Mouse (Mus musculus) kidney, postnatal 0 days (tissue): ENCODE results near the gene Rab1b. TPM values are rescaled to one million over a fixed set of nuclear protein-coding genes. Genes with fewer than 3 reads are reported as not detected.
"Not testable (repeated sequence)": the region's sequence is repeated elsewhere in the genome, so short reads cannot be mapped to it uniquely, and the experiment has no call there.

Experiments
- ATAC-seq: fragments of 200-750 bp; cut with Nextera tagmentation; replicated peaks from 2 replicates; pipeline ENCODE4 v1.8.0; 2017; ENCODE audit warnings: low read depth, moderate number of reproducible peaks, moderate TSS enrichment, moderate library complexity; ENCODE audit not compliant: low FRiP score
- DNase-seq: peaks from one replicate; pipeline ENCODE4 v3.0.0-alpha.2; 2016; ENCODE audit warnings: low spot score
- H3K27ac ChIP-seq: fragments of 300-500 bp; sonication (generic); 2 replicates; pipeline ENCODE4 v1.5.1; 2014; ENCODE audit warnings: mild to moderate bottlenecking
- H3K27me3 ChIP-seq: fragments of 300-500 bp; sonication (generic); 2 replicates; pipeline ENCODE4 v1.6.1; 2014; ENCODE audit warnings: low read length, mixed read lengths; ENCODE audit not compliant: insufficient read depth
- H3K36me3 ChIP-seq: fragments of 300-500 bp; sonication (generic); 2 replicates; pipeline ENCODE4 v1.6.1; 2014; ENCODE audit warnings: low read length, mixed read lengths; ENCODE audit not compliant: insufficient read depth
- H3K4me1 ChIP-seq: fragments of 300-500 bp; sonication (generic); replicated peaks from 2 replicates; pipeline ENCODE4 v1.6.1; 2014; ENCODE audit warnings: antibody characterized with exemption, low read length, mixed read lengths; ENCODE audit not compliant: insufficient read depth
- H3K4me2 ChIP-seq: fragments of 300-500 bp; sonication (generic); 2 replicates; pipeline ENCODE4 v1.6.1; 2014; ENCODE audit warnings: mild to moderate bottlenecking, low read length, moderate library complexity, mixed read lengths
- H3K4me3 ChIP-seq: fragments of 300-500 bp; sonication (generic); replicated peaks from 2 replicates; pipeline ENCODE4 v1.5.1; 2014; ENCODE audit warnings: low read depth, low read length
- H3K9ac ChIP-seq: fragments of 300-500 bp; sonication (generic); 2 replicates; pipeline ENCODE4 v1.6.1; 2014; ENCODE audit warnings: low read depth, low read length
- H3K9me3 ChIP-seq: fragments of 300-500 bp; sonication (generic); replicated peaks from 2 replicates; pipeline ENCODE4 v1.6.1; 2016; ENCODE audit warnings: low read length, inconsistent platforms, mixed read lengths
- CTCF ChIP-seq: IDR thresholded peaks from 2 replicates; pipeline ENCODE4 v1.5.1; 2016; ENCODE audit warnings: antibody characterized with exemption, low read depth, mild to moderate bottlenecking, moderate library complexity
- WGBS: fragments of 180-500 bp; shearing (Covaris S2); extraction: QIAGEN DNeasy Blood & Tissue Kit; methylation state at CpG from one replicate; pipeline ENCODE4 v1.1.7; 2014; 5-methylcytosine and 5-hydroxymethylcytosine counted together
- polyA plus RNA-seq: library from polyadenylated mRNA; unstranded; fragments of >200 nt; fragmentation: Nextera tagmentation; extraction: Ambion mirVana; gene quantifications from 2 replicates; pipeline ENCODE4 v1.2.1, GENCODE M21; 2015

Gene Rab1b
- 270 and 284 TPM in 2 replicates for polyA plus RNA-seq

GRCm38 (mm10) chr19:5106731-5107191 is at the start of gene Rab1b:
TSS of gene Rab1b (minus strand) at chr19:5107072.
- peak within 1 kb of the TSS; percentile 88 for H3K27ac ChIP-seq
- H3K4me2 ChIP-seq, result peak within 1 kb of the TSS; percentile 76
- ATAC-seq (peak; percentile 86), DNase-seq (peak; percentile 99)
- H3K4me1 ChIP-seq, result peaks cover 10% of the 10 kb centered on the region
- peak within 1 kb of the TSS; percentile 80 for H3K9ac ChIP-seq
- no peak for TF ChIP-seq CTCF
- peak within 1 kb of the TSS; percentile 65 for H3K4me3 ChIP-seq
- H3K27me3 ChIP-seq, result no peaks in the 10 kb centered on the region
- H3K9me3 ChIP-seq, result no peaks in the 10 kb centered on the region
- peaks cover 46% of the 10 kb centered on the region for H3K36me3 ChIP-seq
- WGBS, result under 1% methylated on average over 40 of the region's 46 CpGs

GRCm38 (mm10) chr19:5152261-5152660 is 45.4 kb upstream of the Rab1b start:
- peaks cover 18% of the 10 kb centered on the region for H3K36me3 ChIP-seq
- ATAC-seq (no peak), DNase-seq (no peak)
- 93% methylated on average over 6 of the region's 6 CpGs for whole genome bisulfite sequencing
- TF ChIP-seq CTCF, result no peak
- H3K9me3 ChIP-seq, result no peaks in the 10 kb centered on the region
- H3K27me3 ChIP-seq, result no peaks in the 10 kb centered on the region
- no peak overlapping the region for H3K9ac ChIP-seq
- no peaks in the 10 kb centered on the region for H3K4me1 ChIP-seq
- H3K4me2 ChIP-seq, result no peak overlapping the region
- H3K27ac ChIP-seq, result no peak overlapping the region
- no peak overlapping the region for H3K4me3 ChIP-seq

DNA sequence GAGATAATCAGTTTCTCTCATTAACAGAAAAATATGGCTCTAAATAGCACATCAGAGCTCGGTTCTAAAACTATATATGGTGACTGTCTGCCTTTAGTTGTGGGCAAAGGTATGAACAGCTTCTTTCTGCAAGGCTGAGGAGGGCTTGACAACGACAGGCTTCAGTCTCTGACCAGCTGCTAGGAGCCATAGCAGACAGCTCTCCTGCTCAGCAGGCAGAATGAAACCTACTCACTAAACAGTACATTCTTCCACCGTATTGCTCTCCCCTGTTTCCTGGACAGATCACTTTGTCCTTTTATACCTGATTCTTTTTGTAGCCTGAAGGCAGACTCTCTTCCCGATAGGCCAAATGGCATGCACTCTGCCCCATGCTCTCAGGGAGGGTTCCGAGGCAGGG is 44.9 kb upstream of the Rab1b start:
- no peak overlapping the region for H3K9ac ChIP-seq
- peaks cover 18% of the 10 kb centered on the region for H3K36me3 ChIP-seq
- no peak overlapping the region for H3K27ac ChIP-seq
- 89% methylated on average over 5 of the region's 5 CpGs for WGBS
- no peak overlapping the region for H3K4me2 ChIP-seq
- H3K27me3 ChIP-seq, result no peaks in the 10 kb centered on the region
- H3K4me1 ChIP-seq, result no peaks in the 10 kb centered on the region
- ATAC-seq, result no peak
- no peak for DNase-seq
- TF ChIP-seq CTCF, result no peak
- H3K9me3 ChIP-seq, result no peaks in the 10 kb centered on the region
- no peak overlapping the region for H3K4me3 ChIP-seq

DNA sequence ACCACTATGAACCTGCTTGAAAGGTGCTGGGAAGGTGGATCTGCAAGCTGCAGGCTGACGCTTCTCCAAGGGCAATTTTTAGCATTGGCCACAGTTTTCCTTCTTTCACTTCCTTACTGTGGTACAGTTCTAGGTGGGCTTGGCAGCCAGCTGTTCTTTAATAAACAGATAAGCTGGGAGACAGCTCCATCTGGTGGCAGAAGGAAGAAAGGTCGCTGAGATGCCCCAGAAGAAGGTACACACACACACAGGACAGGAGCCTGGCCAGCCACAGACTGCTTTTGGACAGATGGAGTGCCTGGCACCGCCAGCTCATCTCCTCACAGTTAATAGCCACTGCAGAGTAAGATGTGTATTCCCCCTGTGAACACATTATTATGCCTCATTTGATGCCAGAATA is 44.5 kb upstream of the Rab1b start:
- peak; percentile 80 for TF ChIP-seq CTCF
- Histone ChIP-seq H3K27ac (no peak overlapping the region), H3K4me1 (no peaks in the 10 kb centered on the region), H3K9me3 (no peaks in the 10 kb centered on the region), H3K9ac (no peak overlapping the region), H3K27me3 (no peaks in the 10 kb centered on the region), H3K4me3 (no peak overlapping the region), H3K4me2 (no peak overlapping the region), H3K36me3 (peaks cover 21% of the 10 kb centered on the region)
- no peak for ATAC-seq
- 46% methylated on average over 3 of the region's 3 CpGs for WGBS
- DNase-seq, result peak; percentile 76

DNA sequence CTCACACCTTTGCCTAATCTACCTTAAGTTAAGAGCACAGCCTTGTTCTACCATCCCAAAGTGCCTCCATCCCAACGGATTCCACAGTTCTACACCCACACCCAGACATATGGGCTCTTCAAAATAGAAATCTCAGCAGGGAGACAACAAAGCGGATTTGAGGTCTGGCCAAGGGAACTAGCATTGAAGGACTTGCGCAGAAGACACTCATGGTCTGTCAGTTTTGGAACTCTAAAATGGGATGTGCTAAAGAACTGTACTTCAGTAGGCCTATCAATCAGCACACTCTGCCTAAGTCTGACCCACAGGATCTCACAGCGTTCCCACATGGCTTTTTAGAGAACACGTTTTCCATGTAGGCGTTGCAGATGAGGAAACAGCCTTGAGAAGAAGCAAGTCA is 43.5 kb upstream of the Rab1b start:
- Histone ChIP-seq H3K27me3 (no peaks in the 10 kb centered on the region), H3K9ac (no peak overlapping the region), H3K4me2 (no peak overlapping the region), H3K9me3 (no peaks in the 10 kb centered on the region), H3K4me3 (no peak overlapping the region), H3K27ac (no peak overlapping the region), H3K36me3 (peaks cover 25% of the 10 kb centered on the region), H3K4me1 (no peaks in the 10 kb centered on the region)
- no peak for ATAC-seq
- TF ChIP-seq CTCF, result no peak
- 92% methylated on average over 6 of the region's 6 CpGs for WGBS
- DNase-seq, result no peak

- not testable (repeated sequence) for ATAC-seq
Measured at GRCm38 (mm10) chr19:5149041-5149440, 42.2 kb upstream of the Rab1b start.

GRCm38 (mm10) chr19:5139640-5140039 is 32.8 kb upstream of the Rab1b start:
- TF ChIP-seq CTCF, result peak; percentile 77
- 0 out of 2 replicates have a peak, but pooled peaks have one; percentile 50 for ATAC-seq

More at GRCm38 (mm10) chr19:5149041-5149440, 42.2 kb upstream of the Rab1b start:
- H3K27ac ChIP-seq, H3K4me1 ChIP-seq, H3K27me3 ChIP-seq, H3K9ac ChIP-seq, H3K4me3 ChIP-seq, H3K9me3 ChIP-seq, DNase-seq, H3K4me2 ChIP-seq: not testable (repeated sequence)
- peaks cover 32% of the 10 kb centered on the region for H3K36me3 ChIP-seq
- 67% methylated on average over 6 of the region's 6 CpGs for WGBS

More at GRCm38 (mm10) chr19:5139640-5140039, 32.8 kb upstream of the Rab1b start:
- DNase-seq, result peak; percentile 77
- Histone ChIP-seq H3K9ac (no peak overlapping the region), H3K27ac (no peak overlapping the region), H3K4me3 (no peak overlapping the region), H3K9me3 (no peaks in the 10 kb centered on the region), H3K27me3 (no peaks in the 10 kb centered on the region), H3K36me3 (peaks cover 43% of the 10 kb centered on the region), H3K4me1 (no peaks in the 10 kb centered on the region), H3K4me2 (no peak overlapping the region)
- WGBS, result 0% methylated on average over 2 of the region's 2 CpGs
